Mouse (Mus musculus) monocyte, adult 2 months (primary cell): ENCODE measurements around the gene Rbfox3.

Experiments
- DNase-seq, 2 experiments: peaks; one replicate each; pipeline ENCODE4 v3.0.0; 2022; ENCODE audit warnings: low spot score in 2 of 2, low read depth in 1 of 2

Gene Rbfox3

DNA sequence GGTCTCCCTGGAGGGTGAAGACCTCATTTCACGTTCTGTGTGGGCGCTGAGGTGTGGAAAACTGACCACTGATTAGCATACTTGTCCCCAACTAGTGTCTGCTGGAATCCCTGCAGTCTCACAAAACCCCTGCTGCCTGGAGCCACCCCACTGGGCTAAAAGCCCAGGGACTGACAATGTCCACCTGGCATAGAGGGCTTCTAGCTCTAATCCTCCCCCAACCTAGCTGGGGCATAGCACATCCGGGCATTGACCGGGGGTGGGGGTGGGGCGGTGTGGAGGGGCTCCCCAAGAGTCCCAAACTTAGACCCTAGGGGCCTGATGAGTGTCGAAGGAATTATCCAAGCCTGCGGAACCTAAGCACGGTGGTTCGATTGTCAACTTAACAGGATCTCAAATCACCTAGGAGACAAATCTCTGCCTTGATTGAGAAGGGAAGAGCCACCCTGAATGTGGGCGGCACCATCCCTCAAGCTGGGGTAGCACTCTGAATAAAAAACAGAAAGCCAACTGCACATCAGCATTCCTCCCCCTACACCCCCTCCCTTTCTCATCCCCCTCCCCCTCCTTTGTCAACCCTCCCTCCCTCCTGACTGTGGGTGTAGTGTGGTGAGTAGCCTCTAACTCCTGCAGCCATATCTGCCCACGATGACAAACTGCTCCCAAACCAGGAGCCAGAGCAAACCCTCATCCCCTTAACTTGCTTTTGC is 29.5 kb downstream of the Rbfox3 start:
- no peak for DNase-seq

DNA sequence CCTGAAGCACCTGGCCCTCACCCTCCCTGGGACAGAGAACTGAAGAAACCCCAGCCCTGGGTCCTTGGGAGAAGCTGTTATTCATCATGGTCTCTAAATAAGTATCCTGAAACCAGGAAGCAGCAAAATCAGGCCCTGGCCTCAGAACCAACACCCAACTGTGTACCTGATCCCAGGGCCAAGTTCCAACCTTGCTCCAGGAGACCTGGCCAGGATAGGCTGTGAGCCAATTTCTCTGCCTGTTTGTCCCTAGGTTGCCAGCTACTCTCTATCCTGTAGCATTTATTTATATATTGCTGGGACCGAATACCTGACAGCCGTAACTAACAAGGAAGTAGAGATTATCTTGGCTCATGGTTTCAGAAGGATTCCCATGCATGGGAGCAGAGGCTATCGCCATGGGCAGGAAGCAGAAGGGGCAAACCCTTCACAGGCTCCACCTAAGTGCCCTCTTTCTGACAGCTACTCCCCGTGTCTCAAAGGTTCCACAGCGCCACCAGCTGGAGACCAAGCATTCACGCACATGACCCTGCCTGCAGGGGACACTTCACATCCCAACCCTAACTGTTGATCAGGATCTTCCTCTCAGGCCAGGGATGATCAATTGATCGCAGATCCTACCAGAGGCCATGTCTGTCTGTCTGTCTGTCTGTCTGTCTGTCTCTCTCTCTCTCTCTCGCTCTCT is 31.8 kb downstream of the Rbfox3 start:
- no peak for DNase-seq

DNA sequence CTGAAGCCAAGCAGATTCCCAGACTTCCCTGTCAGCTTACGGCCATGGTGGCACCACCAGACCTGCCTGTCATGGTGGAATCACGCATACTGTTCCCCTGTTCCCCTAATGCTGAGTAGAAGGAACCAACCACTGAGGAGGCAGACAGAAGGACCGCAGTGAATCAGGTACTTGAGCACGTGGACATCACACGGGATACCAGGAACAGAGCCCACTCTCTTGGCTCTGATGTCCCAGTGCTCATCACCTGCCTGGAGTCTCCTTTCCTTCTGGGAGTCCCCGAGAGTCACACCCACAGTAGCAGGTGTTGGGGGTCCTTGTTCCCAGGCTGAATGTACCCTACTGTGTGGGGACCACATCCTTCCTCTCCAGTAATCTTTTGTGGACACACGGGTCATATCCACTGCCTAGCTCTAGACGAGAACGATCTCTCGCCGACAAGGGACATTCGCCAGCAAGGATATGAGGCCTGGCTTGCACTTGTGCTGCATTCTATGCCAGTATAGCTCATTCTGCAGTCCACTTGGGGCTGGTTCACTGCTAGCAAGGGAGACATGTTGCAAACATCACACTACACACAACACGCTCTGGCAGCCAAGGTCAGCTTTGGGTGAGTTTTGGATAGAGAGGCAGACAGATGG is 32.7 kb downstream of the Rbfox3 start:
- DNase-seq, result no peak

DNA sequence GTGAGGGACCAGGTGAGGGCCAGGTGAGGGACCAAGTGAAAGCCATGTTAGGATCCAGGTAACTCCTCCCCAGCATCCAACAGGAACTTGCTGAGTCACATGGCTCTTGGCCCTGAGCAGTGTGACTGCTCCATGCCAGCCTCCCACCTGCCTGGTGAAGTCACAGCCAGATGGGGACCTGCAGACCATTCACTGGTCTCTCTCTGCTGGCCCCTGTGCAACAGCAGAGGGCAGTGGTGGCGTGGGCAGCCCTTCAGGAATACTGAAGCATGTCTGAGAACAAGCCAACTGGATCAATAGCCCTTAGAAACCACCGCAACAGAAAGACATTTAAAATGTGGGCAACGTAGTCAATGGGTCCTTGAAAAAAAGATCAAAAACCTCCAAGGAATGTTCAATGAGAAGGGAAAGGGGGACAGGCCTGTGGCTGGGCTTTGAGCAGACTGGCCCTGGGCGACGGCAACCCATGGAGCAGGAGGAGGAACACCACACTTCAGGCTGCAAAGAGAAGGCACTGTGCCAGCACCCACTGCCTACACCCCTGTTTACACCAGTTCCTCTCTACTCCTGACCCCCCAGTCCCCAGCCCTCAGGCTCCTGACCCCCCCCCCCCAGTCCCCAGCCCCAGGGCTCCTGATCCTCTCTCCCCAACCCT is 36.0 kb downstream of the Rbfox3 start:
- no peak for DNase-seq

DNA sequence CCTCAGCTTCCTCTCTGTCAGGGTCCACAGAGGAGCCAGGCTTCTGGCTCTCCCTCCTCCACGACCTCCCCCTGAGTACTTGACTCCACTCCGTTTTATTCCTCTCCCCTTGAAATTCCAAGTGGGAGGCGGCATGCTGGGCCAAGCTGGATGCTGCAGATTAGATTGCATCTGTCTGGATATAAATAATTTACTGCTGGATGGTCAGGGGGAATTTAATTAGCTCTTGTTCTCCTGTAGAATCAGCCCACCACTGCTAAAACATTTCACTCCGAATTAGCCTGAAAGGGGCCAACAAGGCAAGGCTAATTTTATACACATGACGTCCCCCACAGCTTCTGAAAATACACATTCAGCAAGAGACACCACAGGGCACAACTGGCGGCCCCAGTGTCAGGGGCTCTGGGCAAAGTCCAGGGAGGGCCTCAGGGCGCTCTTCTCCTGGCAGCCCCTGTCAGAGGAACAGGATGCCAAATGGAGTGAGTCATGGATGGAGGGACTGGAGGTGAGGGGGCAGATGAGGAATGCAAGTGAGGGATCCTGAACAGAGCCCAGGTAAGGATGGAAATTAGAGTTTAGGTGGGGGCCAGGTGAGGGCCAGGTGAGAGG is 36.8 kb downstream of the Rbfox3 start:
- DNase-seq, result no peak

DNA sequence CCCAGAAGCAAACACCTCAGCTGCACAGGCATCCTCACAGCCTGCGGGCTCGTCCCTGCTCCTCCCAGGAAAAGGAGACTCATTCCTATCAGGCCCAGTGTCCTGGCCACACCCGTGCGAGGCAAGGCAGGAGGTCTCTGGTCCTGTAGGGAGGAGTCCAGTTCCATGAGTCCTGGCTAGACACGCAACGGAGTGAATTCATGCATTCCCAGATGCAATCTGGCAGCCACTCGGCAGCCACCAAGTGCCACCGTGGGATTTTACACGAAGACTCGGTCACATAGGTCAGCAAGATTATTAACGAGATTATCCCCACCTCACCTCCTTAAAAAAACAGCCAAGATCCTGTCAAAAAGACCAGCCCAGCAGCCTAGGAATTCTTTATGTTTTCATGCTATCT is 37.4 kb downstream of the Rbfox3 start:
- no peak for DNase-seq

DNA sequence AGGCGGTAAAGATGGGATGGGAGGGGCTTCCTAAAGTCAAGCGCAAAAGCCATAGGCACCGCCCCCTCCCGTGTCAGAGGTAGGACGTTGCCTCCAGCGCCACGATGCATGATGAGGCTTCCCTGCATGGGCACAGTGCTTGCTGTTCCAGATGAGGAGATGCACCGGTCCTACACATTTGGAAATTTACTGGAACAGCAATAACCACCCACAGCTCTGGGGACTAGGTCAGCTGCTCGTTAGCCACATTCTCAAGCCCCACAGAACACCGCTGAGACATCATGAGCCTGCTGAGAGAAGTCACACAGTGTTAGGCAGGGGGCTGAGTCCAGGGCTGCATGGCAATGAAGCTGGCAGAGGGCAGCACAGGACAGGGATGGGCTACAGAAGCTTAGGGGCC is 39.9 kb downstream of the Rbfox3 start:
- DNase-seq, result no peak

DNA sequence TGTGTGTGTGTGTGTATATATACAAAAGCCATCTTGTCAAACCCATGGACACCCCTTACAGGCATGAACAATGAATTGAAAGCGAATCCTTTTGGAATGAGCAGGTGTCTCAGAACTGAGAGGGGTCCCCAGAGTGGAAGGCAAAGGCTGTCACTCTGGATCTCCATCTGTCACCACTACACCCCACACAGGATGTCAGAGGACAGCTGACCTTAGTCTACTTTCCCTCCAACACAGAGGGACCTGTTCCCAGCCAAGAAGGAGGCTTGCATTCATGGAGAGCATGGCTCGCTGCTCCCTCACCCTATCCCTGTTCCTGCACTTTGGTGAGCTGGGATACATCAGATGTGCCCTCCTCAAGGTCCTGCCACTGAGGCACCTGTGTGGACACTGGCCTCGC is 48.0 kb downstream of the Rbfox3 start:
- no peak for DNase-seq

DNA sequence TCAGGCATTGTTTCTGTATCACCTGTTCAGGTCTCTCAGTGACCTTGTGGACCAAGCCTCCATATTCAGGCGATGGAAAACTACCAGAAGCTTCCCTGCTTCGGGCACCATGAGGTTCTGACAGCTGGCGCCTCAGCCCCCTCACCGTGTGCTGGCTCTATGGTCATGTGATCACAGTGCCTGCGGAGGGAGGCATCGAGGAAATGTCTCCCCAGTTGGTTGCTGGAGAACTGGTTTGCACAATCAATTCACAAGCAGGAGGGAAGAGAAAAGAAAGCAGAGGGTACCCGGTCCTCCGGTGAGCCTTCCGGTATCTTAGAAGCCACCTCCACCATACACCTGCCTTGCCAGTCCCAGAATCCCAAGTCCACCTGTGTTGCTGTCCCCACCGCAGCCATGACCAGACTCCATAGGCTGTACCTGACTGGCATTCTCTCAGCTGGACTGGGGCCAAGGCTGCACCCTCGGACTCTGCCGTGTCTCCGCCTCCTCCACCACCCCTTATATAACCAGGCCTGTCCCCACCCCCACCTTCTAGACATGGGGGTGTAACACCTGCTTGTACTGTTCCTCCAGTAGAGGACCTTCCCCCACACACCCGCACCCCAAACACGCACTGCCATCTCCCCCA is 49.5 kb downstream of the Rbfox3 start:
- no peak for DNase-seq

DNA sequence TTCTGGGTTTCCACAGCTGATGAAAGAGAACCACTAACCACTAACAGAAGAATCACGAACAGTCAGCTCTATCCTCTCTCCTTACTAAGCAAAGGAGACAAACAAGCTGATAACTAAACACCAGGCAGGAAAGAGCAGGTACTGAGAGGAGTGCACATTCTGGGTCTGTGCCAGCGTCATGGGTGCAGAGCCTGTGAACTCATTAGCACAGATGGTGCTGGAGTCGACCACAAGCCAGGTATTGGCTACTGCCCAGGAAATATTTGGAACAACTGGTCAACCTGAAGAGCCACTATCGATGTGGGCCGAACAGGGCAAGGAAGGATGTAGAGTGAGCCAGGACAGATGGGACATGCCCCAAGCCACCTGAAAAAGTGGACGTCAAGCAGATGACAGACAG is 50.2 kb downstream of the Rbfox3 start:
- DNase-seq, result no peak

DNA sequence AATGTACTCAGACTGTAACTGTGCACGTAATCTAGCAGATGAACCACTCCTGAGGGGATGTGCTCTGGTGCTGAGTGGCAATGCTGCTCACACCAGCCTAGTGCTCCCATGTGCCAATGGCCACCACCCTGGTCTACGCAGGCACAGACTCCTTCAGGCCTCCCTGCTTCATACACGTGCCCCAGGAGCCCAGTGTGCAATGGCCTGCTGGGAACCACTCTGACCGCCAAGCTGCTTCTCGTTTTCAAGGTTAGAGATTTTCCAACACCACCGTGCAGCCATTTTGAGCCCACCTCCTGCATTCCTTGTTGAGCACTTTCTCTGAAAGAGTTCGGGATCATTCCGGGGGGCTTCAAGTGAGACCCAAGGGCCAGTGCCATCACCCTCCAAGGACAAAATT is 50.6 kb downstream of the Rbfox3 start:
- DNase-seq, result no peak

DNA sequence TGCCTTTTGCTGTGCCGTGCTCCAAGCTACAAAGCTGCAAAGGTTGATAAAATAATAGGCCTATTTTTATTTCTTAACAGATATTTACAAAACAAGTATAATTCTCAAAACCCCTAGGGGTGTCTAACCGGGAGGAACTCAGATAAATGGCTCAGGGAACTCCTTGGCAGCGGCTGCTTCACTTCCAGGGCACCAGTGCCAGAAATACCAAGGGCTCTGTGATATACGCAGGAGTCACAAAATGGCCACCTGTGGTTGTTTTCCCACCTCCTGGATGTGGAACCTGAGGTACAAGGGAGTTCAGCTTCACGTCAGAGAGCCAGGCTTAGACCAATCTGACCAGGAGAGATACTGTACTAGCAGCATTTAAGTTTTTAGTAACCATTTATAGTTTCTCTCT is 51.6 kb downstream of the Rbfox3 start:
- no peak for DNase-seq

DNA sequence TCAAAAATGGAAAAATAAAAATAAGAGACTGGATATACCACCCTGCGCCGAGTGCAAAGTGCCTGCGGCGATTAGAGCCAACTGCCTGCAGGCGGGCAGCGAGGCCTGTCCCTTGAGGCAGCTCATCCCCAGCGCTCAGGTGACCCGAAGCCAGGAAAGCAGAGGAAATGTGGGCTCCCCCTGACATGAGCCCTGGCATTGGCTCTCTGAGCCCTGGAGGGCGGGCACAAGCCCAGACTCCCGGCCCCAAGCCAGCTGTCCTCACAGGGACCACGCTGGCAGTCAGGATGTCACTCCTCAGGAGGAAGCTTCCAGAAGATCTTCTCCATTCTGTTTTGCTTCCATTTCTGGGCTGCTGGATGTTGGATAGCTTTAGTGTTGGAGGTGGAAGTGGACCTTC is 53.1 kb downstream of the Rbfox3 start:
- DNase-seq, result no peak

DNA sequence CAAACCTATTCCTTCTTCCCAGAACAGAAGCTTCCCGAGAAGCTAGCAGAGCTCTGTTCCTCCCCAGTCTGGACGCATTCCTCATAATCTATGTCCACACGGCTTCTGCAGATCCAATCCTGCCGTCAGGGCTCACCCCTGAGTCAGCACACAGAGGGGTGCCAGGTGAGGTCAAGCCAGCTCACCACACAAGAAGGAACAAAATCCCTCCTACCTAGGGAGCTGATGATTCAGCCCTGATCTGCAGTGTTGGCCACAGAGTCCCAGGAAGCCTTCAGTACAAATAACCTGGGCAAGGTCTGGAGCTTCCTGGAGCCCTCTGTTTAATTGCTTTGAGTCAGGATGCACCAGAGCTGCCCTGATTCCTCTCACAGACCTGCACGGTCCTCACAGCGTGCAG is 60.0 kb downstream of the Rbfox3 start:
- no peak for DNase-seq

DNA sequence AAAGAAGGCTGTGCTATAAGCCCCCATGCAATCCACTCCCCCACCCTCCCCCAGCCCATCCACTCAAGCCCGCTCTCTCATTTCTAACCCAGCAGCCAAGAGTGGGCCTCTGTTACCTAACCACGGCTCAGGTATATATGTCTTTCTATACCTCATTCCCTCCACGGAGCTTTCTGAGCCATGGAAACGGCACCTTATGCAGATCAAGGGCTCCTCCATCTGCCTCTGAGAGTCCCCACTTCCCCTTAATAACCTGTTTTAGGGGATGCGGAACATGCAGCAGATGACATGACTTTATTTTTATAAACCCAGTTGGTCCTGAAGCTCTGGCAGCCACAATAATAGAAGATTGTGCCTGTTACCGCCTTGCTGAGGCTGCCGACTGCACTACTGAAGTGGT is 63.4 kb downstream of the Rbfox3 start:
- no peak for DNase-seq

DNA sequence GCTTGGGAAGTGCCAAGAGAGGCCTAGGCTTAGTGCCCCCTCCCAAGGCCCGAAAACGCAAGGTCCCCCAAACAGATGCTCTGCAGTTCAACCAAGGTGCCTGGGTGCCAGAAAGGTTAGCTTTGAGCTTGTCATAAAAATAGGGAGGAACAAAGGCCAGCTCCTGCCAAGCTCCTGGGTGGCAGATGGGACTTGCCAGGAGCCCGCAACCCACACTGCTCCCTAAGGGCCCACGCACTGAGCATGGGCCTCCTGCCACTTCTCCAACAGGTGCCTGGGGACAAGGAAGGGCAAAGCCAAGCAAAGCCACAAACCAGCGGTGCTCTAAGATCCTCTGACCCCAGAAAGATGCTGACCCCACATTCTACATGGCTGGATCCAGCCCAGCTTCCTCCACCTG is 70.4 kb downstream of the Rbfox3 start:
- DNase-seq, result no peak

DNA sequence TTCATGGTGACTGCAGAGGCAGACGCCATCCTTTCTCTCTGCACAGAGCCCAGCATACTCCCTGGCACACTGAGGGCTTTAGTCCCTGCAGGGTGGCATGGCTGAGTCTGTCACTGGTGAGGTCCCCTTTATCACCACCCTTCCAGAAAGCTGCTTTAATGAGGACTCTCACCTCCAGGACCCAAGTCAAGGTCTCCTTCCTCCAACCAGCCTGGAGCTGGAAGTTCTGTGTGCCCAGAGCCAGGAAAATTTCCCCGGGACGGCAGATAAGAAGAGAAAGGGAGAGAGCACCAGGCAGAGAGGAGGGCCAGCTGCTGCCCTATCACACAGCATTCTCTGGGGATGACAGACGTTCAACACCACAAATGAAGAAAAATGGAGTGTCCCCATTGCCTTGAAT is 73.2 kb downstream of the Rbfox3 start:
- DNase-seq, result no peak

DNA sequence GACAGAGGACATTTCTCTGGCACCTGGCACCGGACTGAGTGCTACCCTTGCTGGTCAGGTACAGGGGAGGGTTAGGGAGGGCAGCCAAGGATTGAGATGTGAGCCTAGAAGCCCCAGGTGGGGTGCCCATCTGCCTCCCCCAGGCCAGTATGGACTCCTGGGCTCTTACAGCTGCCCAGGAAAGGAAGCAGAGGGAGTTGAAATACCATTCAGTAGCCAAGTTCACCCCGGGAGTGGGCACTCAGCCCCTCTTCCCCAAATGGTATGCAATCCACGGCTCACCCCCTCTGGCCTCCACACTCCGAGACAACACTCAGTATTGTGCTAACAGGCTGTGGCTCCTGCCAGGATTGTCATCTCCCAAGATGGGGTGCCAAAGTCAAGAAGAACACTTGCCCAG is 74.5 kb downstream of the Rbfox3 start:
- DNase-seq, result no peak

DNA sequence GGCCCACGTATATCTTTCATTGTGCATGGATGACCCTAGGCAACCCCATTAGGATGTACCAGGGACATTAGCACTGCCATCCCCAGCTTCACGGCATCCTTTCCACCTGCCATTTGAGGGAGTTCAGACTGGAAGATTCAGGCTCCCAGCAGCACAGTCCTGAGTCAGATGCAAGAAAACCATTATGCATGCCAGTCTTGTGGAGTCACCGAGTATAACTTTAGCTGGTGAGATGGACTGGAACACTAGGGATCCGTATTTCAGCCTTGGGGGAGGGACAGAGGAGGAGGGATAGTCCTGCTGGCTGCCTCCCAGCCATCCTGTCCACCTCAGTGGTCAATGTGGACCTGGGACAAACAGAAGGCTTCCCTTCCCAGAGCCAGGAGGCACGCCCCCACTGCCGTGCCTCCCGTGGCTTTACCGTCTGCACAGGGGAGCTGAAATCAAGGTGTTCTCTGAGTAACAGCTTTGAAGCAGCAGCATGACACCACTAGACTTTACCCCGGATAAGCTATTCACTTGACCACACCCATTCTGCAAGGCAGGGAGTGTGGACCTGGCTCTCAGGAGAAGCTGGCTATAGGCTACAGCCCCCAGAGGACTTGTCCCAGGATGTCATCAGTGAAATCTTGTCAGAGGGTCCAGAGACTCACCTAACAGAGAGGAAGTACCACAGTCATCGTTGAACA is 78.5 kb downstream of the Rbfox3 start:
- no peak for DNase-seq

DNA sequence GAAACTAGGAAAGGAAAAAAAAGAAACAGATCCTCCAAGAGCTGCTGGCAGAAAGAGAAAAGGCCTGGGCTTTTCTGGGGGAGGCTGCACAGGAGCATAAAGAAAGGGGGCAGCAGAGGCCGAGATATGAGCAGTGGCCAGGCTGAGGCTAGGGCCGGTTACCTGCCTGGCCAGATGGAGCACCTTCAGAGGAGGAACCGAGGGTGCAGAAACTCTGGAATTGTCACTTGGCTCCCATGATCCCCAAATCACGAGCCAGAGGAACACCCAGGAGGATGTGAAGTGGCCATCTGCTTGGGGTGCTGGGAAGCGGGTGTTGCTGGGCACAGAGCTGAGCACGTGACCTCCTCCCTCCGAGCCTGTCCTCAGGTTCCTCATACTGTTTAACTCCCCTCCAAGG is 79.7 kb downstream of the Rbfox3 start:
- DNase-seq, result no peak
